Mouse (Mus musculus) heart, embryonic 14.5 days (tissue): ENCODE results near the gene Cnn2. TPM values are rescaled to one million over a fixed set of nuclear protein-coding genes. Genes with fewer than 3 reads are reported as not detected.
"Not testable (repeated sequence)": the region's sequence is repeated elsewhere in the genome, so short reads cannot be mapped to it uniquely, and the experiment has no call there.

Experiments used
- ATAC-seq: fragments of 200-750 bp; cut with Nextera tagmentation; 2 replicates; pipeline ENCODE4 v1.8.0; 2017; ENCODE audit warnings: low read depth, moderate TSS enrichment; ENCODE audit not compliant: insufficient number of reproducible peaks, insufficient read depth, low FRiP score
- H3K27ac ChIP-seq, 2 experiments: fragments of 200-500 bp in 1 of 2; fragments of 300-500 bp in 1 of 2; sonication (generic) in 1 of 2; replicated peaks in 1 of 2; 2 replicates each; pipeline ENCODE4 v1.5.1; 2012 to 2014; ENCODE audit warnings: low read depth in 2 of 2, low read length in 2 of 2, control low read depth in 1 of 2, mild to moderate bottlenecking in 1 of 2, mixed read lengths in 1 of 2; ENCODE audit not compliant: control insufficient read depth in 1 of 2, insufficient read depth in 1 of 2
- H3K27me3 ChIP-seq: fragments of 300-500 bp; sonication (generic); 2 replicates; pipeline ENCODE4 v1.6.1; 2014; ENCODE audit warnings: mild to moderate bottlenecking, low read length, control low read depth; ENCODE audit not compliant: control insufficient read depth, insufficient read depth
- H3K36me3 ChIP-seq: fragments of 300-500 bp; sonication (generic); 2 replicates; pipeline ENCODE4 v1.6.1; 2014; ENCODE audit warnings: mild to moderate bottlenecking, control low read depth, low read length, mixed read lengths; ENCODE audit not compliant: control insufficient read depth, insufficient read depth
- H3K4me1 ChIP-seq, 2 experiments: fragments of 200-500 bp in 1 of 2; fragments of 300-500 bp in 1 of 2; sonication (generic) in 1 of 2; 2 replicates each; pipeline ENCODE4 v1.6.1; 2012 to 2014; ENCODE audit warnings: low read length in 2 of 2, control low read depth in 1 of 2, mixed read lengths in 1 of 2; ENCODE audit not compliant: control insufficient read depth in 2 of 2, insufficient read depth in 2 of 2
- H3K4me2 ChIP-seq: fragments of 300-500 bp; sonication (generic); 2 replicates; pipeline ENCODE4 v1.6.1; 2014; ENCODE audit warnings: mild to moderate bottlenecking, low read length
- H3K4me3 ChIP-seq, 2 experiments: fragments of 200-500 bp in 1 of 2; fragments of 300-500 bp in 1 of 2; sonication (generic) in 1 of 2; 2 replicates each; pipeline ENCODE4 v1.5.1; 2012 to 2014; ENCODE audit warnings: low read length in 2 of 2, mild to moderate bottlenecking in 2 of 2, control low read depth in 1 of 2, low read depth in 1 of 2, moderate library complexity in 1 of 2; ENCODE audit not compliant: control insufficient read depth in 1 of 2, insufficient read depth in 1 of 2
- H3K9ac ChIP-seq: fragments of 300-500 bp; sonication (generic); 2 replicates; pipeline ENCODE4 v1.6.1; 2014; ENCODE audit warnings: mild to moderate bottlenecking, low read length
- H3K9me3 ChIP-seq: fragments of 300-500 bp; sonication (generic); 2 replicates; pipeline ENCODE4 v1.6.1; 2016; ENCODE audit warnings: low read length, control low read depth; ENCODE audit not compliant: control insufficient read depth
- WGBS: fragments of 180-500 bp; shearing (Covaris S2); extraction: QIAGEN DNeasy Blood & Tissue Kit; methylation state at CpG from one replicate; pipeline ENCODE4 v1.1.7; 2014; 5-methylcytosine and 5-hydroxymethylcytosine counted together
- polyA plus RNA-seq: library from polyadenylated mRNA; unstranded; fragments of >200 nt; fragmentation: Nextera tagmentation; extraction: Ambion mirVana; gene quantifications from 2 replicates; pipeline ENCODE4 v1.2.1, GENCODE M21; 2014

Gene Cnn2
- polyA plus RNA-seq, 1 experiment from 2014 or later, result 265 TPM

DNA sequence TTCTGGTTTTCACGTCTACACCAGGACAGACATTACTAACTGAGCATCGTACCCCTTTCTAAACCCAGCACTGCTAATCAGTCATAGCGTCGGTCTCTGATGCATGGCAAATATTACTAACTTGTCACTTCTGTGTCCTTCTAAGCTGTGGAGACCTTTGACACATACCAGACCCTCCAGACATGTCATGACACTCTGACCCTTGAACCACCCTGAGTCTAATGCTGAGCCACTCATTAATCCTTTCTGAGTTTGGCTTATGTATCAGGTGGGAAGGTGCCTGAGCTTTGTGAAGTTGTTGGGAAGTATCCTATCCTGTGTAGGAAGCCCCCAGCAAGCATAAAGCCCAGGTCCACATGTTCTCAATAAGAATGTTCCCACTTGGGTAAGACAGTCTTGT, 38.5 kb upstream of the Cnn2 start:
- no peak for ATAC-seq
- Histone ChIP-seq H3K4me2 (no peak overlapping the region), H3K9me3 (no peaks in the 10 kb centered on the region), H3K27me3 (no peaks in the 10 kb centered on the region), H3K27ac (no peak overlapping the region), H3K4me3 (no peak overlapping the region), H3K4me1 (peaks cover 20% of the 10 kb centered on the region in 2 experiments), H3K36me3 (peaks cover 52% of the 10 kb centered on the region), H3K9ac (no peak overlapping the region)
- WGBS, result 60% methylated on average over 4 of the region's 4 CpGs

DNA sequence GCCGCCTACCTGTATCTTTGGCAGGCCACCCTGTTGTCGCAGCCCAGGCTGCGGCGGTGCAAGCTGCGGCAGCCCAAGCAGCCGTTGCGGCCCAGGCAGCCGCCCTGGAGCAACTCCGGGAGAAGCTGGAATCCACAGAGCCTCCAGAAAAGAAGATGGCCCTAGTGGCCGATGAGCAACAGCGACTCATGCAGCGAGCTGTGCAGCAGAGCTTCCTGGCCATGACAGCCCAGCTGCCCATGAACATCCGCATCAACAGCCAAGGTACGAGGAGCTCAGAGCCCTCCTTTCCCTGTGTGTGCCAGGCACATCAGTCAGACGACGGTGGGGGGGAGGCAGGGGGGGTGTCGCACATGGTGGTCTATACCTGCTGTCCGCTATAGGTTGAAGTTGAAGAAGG, 37.7 kb upstream of the Cnn2 start:
- Histone ChIP-seq H3K4me3 (no peak overlapping the region), H3K27me3 (no peaks in the 10 kb centered on the region), H3K36me3 (peaks cover 52% of the 10 kb centered on the region), H3K9ac (no peak overlapping the region), H3K4me1 (peaks cover 13 to 16% of the 10 kb centered on the region in 2 experiments), H3K27ac (no peak overlapping the region), H3K4me2 (no peak overlapping the region), H3K9me3 (no peaks in the 10 kb centered on the region)
- ATAC-seq, result no peak
- WGBS, result 82% methylated on average over 18 of the region's 18 CpGs

DNA sequence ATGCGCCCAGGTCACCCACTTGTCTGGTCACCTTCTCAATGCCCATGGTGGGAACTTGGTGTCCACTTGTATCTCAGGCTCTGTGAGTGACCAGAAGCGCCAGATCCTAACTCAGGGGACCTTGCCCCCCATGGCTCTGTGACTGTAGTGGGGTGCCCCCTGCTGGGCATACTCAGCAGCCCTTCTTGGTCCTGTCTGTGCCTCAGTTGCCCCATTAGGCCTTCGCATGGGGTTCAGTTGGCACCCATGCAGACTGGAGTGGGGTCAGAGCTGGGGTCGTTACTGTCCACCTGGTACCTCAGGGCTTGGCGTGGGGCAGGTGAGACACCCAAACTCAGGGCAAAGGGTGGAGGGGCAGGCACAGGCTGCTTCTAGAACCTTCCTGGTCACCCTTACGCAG, 34.4 kb upstream of the Cnn2 start:
- no peaks in the 10 kb centered on the region for H3K4me1 ChIP-seq
- no peak overlapping the region for H3K4me3 ChIP-seq
- H3K27me3 ChIP-seq, result no peaks in the 10 kb centered on the region
- no peak overlapping the region for H3K9ac ChIP-seq
- 83% methylated on average over 6 of the region's 6 CpGs for WGBS
- no peak overlapping the region for H3K27ac ChIP-seq
- H3K36me3 ChIP-seq, result peaks cover 43% of the 10 kb centered on the region
- ATAC-seq, result no peak
- no peaks in the 10 kb centered on the region for H3K9me3 ChIP-seq
- H3K4me2 ChIP-seq, result no peak overlapping the region

DNA sequence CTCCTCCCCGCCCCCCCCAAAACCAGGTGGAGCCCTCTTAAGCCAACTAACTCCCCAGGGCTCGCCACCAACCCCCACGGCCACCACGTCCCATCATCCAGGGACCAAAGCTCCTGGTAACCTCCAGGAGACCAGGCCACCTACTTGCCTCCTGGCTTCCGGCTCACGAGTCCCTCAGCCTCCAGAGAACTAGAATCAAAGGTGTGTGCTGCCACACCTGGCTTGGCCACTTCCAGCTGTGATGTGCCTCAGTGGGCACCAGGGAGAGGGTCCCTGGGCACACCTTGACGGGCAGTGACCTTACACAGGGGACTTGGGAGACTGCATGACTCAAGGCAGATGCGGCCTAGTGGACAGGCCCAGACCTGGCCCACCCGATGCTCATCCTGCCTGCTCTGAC, 32.7 kb upstream of the Cnn2 start:
- ATAC-seq, result no peak
- H3K4me2 ChIP-seq, result no peak overlapping the region
- peaks cover 2% of the 10 kb centered on the region in 2 experiments for H3K4me1 ChIP-seq
- no peak overlapping the region for H3K9ac ChIP-seq
- no peak overlapping the region for H3K27ac ChIP-seq
- WGBS, result 68% methylated on average over 9 of the region's 9 CpGs
- H3K4me3 ChIP-seq, result no peak overlapping the region
- H3K9me3 ChIP-seq, result no peaks in the 10 kb centered on the region
- H3K36me3 ChIP-seq, result peaks cover 25% of the 10 kb centered on the region
- no peaks in the 10 kb centered on the region for H3K27me3 ChIP-seq

DNA sequence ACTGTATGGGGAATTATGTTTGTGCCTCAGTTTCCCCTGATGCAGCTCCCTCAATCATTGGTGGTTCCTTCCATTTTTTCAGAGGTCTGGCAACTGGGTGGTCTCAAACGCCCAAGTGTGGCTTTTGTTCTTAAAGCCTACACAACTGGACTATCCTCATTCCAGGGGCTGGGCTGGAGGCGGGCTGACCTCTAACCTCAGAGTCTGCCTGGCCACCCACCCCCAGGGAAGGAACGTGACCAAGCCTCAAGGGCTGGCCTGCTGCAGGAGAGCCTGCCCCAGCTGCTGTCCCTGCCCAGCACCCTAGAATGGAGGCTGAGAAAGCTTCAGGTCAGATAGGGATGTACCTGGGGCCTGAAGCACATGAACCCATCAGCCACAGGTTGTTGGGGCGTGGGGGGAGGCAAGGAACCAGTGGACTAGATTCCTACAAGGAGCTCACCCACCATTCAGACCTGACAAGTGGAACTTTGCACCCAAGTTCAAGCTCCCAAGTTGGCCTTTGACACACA, 31.7 kb upstream of the Cnn2 start:
- peaks cover 3 to 8% of the 10 kb centered on the region in 2 experiments for H3K4me1 ChIP-seq
- WGBS, result 46% methylated on average over 4 of the region's 4 CpGs
- peaks cover 23% of the 10 kb centered on the region for H3K36me3 ChIP-seq
- H3K27ac ChIP-seq, result no peak overlapping the region
- H3K9me3 ChIP-seq, result no peaks in the 10 kb centered on the region
- H3K4me2 ChIP-seq, result no peak overlapping the region
- no peaks in the 10 kb centered on the region for H3K27me3 ChIP-seq
- H3K4me3 ChIP-seq, result no peak overlapping the region
- H3K9ac ChIP-seq, result no peak overlapping the region
- ATAC-seq, result no peak

DNA sequence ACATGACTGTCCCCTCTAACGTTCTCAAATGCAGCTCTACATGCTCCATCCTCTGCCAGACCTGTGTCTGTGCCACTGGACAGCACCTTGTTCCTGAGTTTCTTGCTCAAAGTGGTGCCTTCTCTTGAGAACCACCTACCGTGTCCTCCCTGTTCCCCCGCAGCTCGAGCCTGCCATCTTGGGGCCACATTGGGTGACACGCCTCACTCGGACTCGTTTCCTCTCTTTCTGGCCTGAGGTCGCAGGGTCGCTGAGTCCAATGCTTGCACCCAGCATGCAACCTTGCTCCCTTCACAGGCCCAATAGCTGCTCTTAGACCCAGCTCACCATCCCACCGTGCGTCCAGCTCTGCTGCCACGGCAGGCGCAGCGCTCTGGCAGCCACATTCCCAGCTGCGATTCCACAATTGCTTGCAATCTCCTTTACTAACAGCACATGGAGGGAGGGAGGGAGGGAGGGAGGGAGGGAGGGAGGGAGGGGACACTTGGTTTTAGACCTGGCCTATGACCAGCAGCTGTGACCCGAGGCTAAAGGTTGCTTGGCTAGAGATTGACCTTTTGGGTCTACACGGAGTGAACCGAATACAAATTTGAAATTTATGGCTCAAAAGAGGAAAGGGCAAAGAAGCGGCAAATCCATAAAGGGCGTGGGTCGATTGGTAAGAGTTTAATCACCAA, 30.1 kb upstream of the Cnn2 start:
- WGBS, result 20% methylated on average over 21 of the region's 21 CpGs
- Histone ChIP-seq H3K4me1 (peaks cover 3 to 8% of the 10 kb centered on the region in 2 experiments), H3K27me3 (no peaks in the 10 kb centered on the region), H3K9me3 (no peaks in the 10 kb centered on the region), H3K4me3 (no peak overlapping the region), H3K36me3 (peaks cover 29% of the 10 kb centered on the region), H3K9ac (no peak overlapping the region), H3K27ac (no peak overlapping the region), H3K4me2 (peak overlapping the region; percentile 27)
- 0 out of 2 replicates have a peak, but pooled peaks have one; percentile 6 for ATAC-seq

DNA sequence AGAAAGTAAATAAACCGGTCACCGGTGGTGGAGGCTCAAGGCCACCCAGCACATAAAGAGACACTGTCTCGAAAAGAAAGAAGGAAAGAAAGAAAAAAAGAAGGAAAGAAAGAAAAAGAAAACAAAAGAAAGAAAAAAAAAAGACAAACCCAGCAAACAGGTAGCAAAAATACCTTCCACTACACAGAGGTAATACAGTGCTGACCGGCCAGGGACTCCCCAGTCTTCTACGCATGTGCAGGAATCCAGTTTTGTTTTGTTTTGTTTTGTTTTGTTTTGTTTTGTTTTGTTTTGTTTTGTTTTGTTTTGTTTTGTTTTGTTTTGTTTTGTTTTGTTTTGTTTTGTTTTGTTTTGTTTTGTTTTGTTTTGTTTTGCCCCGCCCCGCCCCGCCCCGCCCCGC, 29.0 kb upstream of the Cnn2 start:
- not testable (repeated sequence) for H3K9me3 ChIP-seq, H3K27me3 ChIP-seq, H3K4me2 ChIP-seq, H3K9ac ChIP-seq, ATAC-seq, H3K4me1 ChIP-seq, H3K27ac ChIP-seq
- Histone ChIP-seq H3K36me3 (peaks cover 35% of the 10 kb centered on the region), H3K4me3 (peak overlapping the region in 1 of 2 experiments; percentile 89; a peak in 1 of 4 replicates)
- WGBS, result 35% methylated on average over 10 of the region's 10 CpGs
